Mouse (Mus musculus): ENCODE data around the gene Gabra3. TPM values are rescaled to one million over a fixed set of nuclear protein-coding genes. Genes with fewer than 3 reads are reported as not detected.

The Gabra3 gene
- polyA plus RNA-seq, 1 experiment from 2014 or later, result 1.7 TPM

MicroRNAs encoded within 50 kb of the gene (microRNA counts, 519-probe panel; counts per million panel counts)
- microRNA mmu-miR-105, result 322 counts per million, percentile 70 among the panel's probes with 10 or more counts
- 322 counts per million, percentile 70 among the panel's probes with 10 or more counts for microRNA mmu-miR-767

Small RNAs within 50 kb of the gene (microRNA-seq; reads per million reads assigned to microRNA genes)
- not detected for gene Mir105
- not detected for gene Mir767

Other genes starting within 250 kb of the Gabra3 start
- 0.15 and 0.28 TPM in 2 replicates for gene Gabrq, start 168.3 kb upstream of the Gabra3 start, polyA plus RNA-seq (2014; fragmentation: Nextera tagmentation; extraction: Ambion mirVana)

All from heart, embryonic 14.5 days (tissue).